Mouse (Mus musculus) CD4-positive, CD25-positive, alpha-beta regulatory T cell, adult 2 months (primary cell): ENCODE measurements at regions not wholly inside any gene's neighbourhood (a gene's known extent, or its start where the extent isn't known, plus 50 kb on each side); places are given as distances from the start of the nearest gene placed in this dataset.

Source experiments
- DNase-seq: peaks from one replicate; pipeline ENCODE4 v3.0.0-alpha.2; 2012; ENCODE audit warnings: low read depth, low spot score

GRCm38 (mm10) chr8:78148006-78148405 lies 65.1 kb upstream of the Ttc29 start:
- DNase-seq = no peak

GRCm38 (mm10) chr8:78154873-78155272 lies 58.2 kb upstream of the Ttc29 start:
- no peak for DNase-seq

GRCm38 (mm10) chr8:78162046-78162445 lies 51.1 kb upstream of the Ttc29 start:
- DNase-seq = no peak

- DNase-seq = no peak
Measured at GRCm38 (mm10) chr8:78162763-78163508, 50.2 kb upstream of the Ttc29 start.
